Mouse (Mus musculus) ES-Bruce4 (cell line): ENCODE measurements at regions not wholly inside any gene's neighbourhood (a gene's known extent, or its start where the extent isn't known, plus 50 kb on each side); places are given as distances from the start of the nearest gene placed in this dataset.

ENCODE experiments used
- CTCF ChIP-seq: IDR thresholded peaks from one replicate; pipeline ENCODE4 v1.8.1; 2011; ENCODE audit warnings: low read depth, low read length
- EP300 ChIP-seq: IDR thresholded peaks from 2 replicates; pipeline ENCODE4 v1.6.1; 2011; ENCODE audit warnings: low read depth, low read length; ENCODE audit not compliant: insufficient read depth
- POLR2A ChIP-seq: IDR thresholded peaks from one replicate; pipeline ENCODE4 v1.8.1; 2011; ENCODE audit warnings: low read length; ENCODE audit not compliant: insufficient read depth

- no peak for TF ChIP-seq CTCF
- TF ChIP-seq EP300 = no peak
- no peak for TF ChIP-seq POLR2A
These were observed 745.1 kb upstream of the Gm19410 start for GRCm38 (mm10) chr8:35020480-35020879.
